In genomic region chr14:30048049-30048448, GRCm38 (mm10) we compare ENCODE assay signal across 15 mouse cellular contexts. TPM values are rescaled to one million over a fixed set of nuclear protein-coding genes. Genes with fewer than 3 reads are reported as not detected.
DNase-seq lines count a peak whose midpoint lies in the region; ATAC-seq and TF ChIP-seq lines count a peak whose summit lies in the region.
"Had no signal": no experiment of that assay in that cellular context is flagged by ENCODE, and none has a peak within 500 bp of the region (broad histone marks: within the 10 kb centered on the region; RNA-seq: fewer than 3 reads in every experiment).

No protein-coding gene starts in this region.

- no peak for ATAC-seq in hindbrain, postnatal 0 days
- no peak for ATAC-seq in hindbrain, embryonic 14.5 days (ENCODE audit: low FRiP score)
- ATAC-seq in midbrain, postnatal 0 days (ENCODE audit: low FRiP score): no peak
- ATAC-seq in midbrain, embryonic 13.5 days: no peak
- ATAC-seq in midbrain, embryonic 11.5 days (ENCODE audit: low FRiP score): no peak
- ATAC-seq: forebrain, postnatal 0 days had no signal

- no peaks in the 10 kb centered on the region for H3K27me3 ChIP-seq in hindbrain, postnatal 0 days (ENCODE audit: insufficient read depth, low read length)
- H3K27me3 ChIP-seq in hindbrain, embryonic 14.5 days (ENCODE audit: control insufficient read depth, insufficient read depth, low read length): no peaks in the 10 kb centered on the region
- no peaks in the 10 kb centered on the region for H3K27me3 ChIP-seq in midbrain, postnatal 0 days (ENCODE audit: insufficient read depth, low read length)
- H3K27me3 ChIP-seq in midbrain, embryonic 13.5 days: no peaks in the 10 kb centered on the region
- no peaks in the 10 kb centered on the region for H3K27me3 ChIP-seq in midbrain, embryonic 11.5 days (ENCODE audit: control insufficient read depth, insufficient read depth, low read length)
- H3K27me3 ChIP-seq: hindbrain, embryonic 15.5 days; neural tube, embryonic 15.5 days had no signal

- no peak overlapping the region for H3K4me2 ChIP-seq in hindbrain, postnatal 0 days (ENCODE audit: low read depth, low read length)
- H3K4me2 ChIP-seq in hindbrain, embryonic 14.5 days (replicated peaks): no peak overlapping the region
- no peak overlapping the region for H3K4me2 ChIP-seq in midbrain, postnatal 0 days (ENCODE audit: low read depth, low read length, poor library complexity, severe bottlenecking)
- H3K4me2 ChIP-seq in midbrain, embryonic 13.5 days (replicated peaks): no peak overlapping the region
- no peak overlapping the region for H3K4me2 ChIP-seq in midbrain, embryonic 11.5 days
- H3K4me2 ChIP-seq: hindbrain, embryonic 15.5 days; neural tube, embryonic 15.5 days had no signal

- peak; percentile 36; the same call in 1 of the 2 replicates for TF ChIP-seq CTCF in hindbrain, postnatal 0 days (IDR thresholded peaks at IDR 0.05; ENCODE audit: low read depth)
- TF ChIP-seq CTCF in midbrain, postnatal 0 days (IDR thresholded peaks at IDR 0.05): peak; percentile 46

- 93% methylated on average over 3 of the region's 3 CpGs for WGBS in hindbrain, postnatal 0 days
- WGBS in hindbrain, embryonic 14.5 days: 82% methylated on average over 3 of the region's 3 CpGs
- 93% methylated on average over 3 of the region's 3 CpGs for WGBS in midbrain, postnatal 0 days
- WGBS in midbrain, embryonic 13.5 days: 89% methylated on average over 3 of the region's 3 CpGs
- WGBS in midbrain, embryonic 11.5 days: 80% methylated on average over 3 of the region's 3 CpGs

- no peaks in the 10 kb centered on the region for H3K4me1 ChIP-seq in hindbrain, postnatal 0 days (ENCODE audit: insufficient read depth, low read length)
- no peaks in the 10 kb centered on the region for H3K4me1 ChIP-seq in hindbrain, embryonic 14.5 days (replicated peaks; ENCODE audit: control insufficient read depth, insufficient read depth, low read length)
- H3K4me1 ChIP-seq in midbrain, postnatal 0 days (ENCODE audit: insufficient read depth, low read length): no peaks in the 10 kb centered on the region
- H3K4me1 ChIP-seq in midbrain, embryonic 13.5 days (replicated peaks): no peaks in the 10 kb centered on the region
- H3K4me1 ChIP-seq in ES-E14 (ENCODE audit: control insufficient read depth in 2 of 2, insufficient read depth in 2 of 2, low read length in 2 of 2, poor library complexity in 1 of 2): no peaks in the 10 kb centered on the region
- H3K4me1 ChIP-seq in midbrain, embryonic 11.5 days (ENCODE audit: control insufficient read depth, insufficient read depth, low read length): no peaks in the 10 kb centered on the region
- H3K4me1 ChIP-seq: hindbrain, embryonic 15.5 days; neural tube, embryonic 15.5 days had no signal

- DNase-seq in hindbrain, postnatal 0 days (ENCODE audit: low spot score): no peak
- no peak for DNase-seq in hindbrain, embryonic 14.5 days (ENCODE audit: low spot score)
- DNase-seq in midbrain, postnatal 0 days (ENCODE audit: low spot score): no peak
- no peak for DNase-seq in ES-E14 (ENCODE audit: low read depth, low spot score)
- peak; percentile 32 for DNase-seq in induced T-regulatory cell, adult 2 months (ENCODE audit: low read depth)
- DNase-seq in urinary bladder, postnatal 4 days (ENCODE audit: low spot score in 2 of 2): no peak
- no peak for DNase-seq in midbrain, embryonic 11.5 days (ENCODE audit: low spot score, missing footprints)
- DNase-seq: cerebellum, adult 18-20 months; forebrain, postnatal 0 days; gastrocnemius, postnatal 25 days; right cerebral cortex, adult 18-20 months had no signal

- in situ Hi-C loops in ES-E14 (cut with MboI; ENCODE audit: low sequenced_read_pairs in 2 of 2, unreplicated experiment in 2 of 2): no loop called here

- no peaks in the 10 kb centered on the region for H3K9me3 ChIP-seq in hindbrain, postnatal 0 days (ENCODE audit: low read length)
- H3K9me3 ChIP-seq in hindbrain, embryonic 14.5 days (ENCODE audit: control insufficient read depth, low read length): no peaks in the 10 kb centered on the region
- no peaks in the 10 kb centered on the region for H3K9me3 ChIP-seq in midbrain, postnatal 0 days (ENCODE audit: low read length)
- no peaks in the 10 kb centered on the region for H3K9me3 ChIP-seq in midbrain, embryonic 13.5 days
- H3K9me3 ChIP-seq in ES-E14 (ENCODE audit: control insufficient read depth, insufficient read depth, low read depth, low read length): no peaks in the 10 kb centered on the region
- no peaks in the 10 kb centered on the region for H3K9me3 ChIP-seq in midbrain, embryonic 11.5 days (ENCODE audit: control insufficient read depth, low read length)
- H3K9me3 ChIP-seq: hindbrain, embryonic 15.5 days; neural tube, embryonic 15.5 days had no signal

- H3K4me3 ChIP-seq in hindbrain, postnatal 0 days (ENCODE audit: low read length): no peak overlapping the region
- H3K4me3 ChIP-seq in hindbrain, embryonic 14.5 days (replicated peaks; ENCODE audit: low read length): no peak overlapping the region
- H3K4me3 ChIP-seq in midbrain, postnatal 0 days (ENCODE audit: low read depth, low read length): no peak overlapping the region
- H3K4me3 ChIP-seq in midbrain, embryonic 13.5 days (replicated peaks): no peak overlapping the region
- no peak overlapping the region for H3K4me3 ChIP-seq in ES-E14 (ENCODE audit: insufficient read depth in 1 of 2, low read depth in 1 of 2, low read length in 2 of 2, poor library complexity in 1 of 2, severe bottlenecking in 1 of 2)
- no peak overlapping the region for H3K4me3 ChIP-seq in midbrain, embryonic 11.5 days (ENCODE audit: low read depth, low read length)
- H3K4me3 ChIP-seq: erythroblast, embryonic 14.5 days; hindbrain, embryonic 15.5 days; neural tube, embryonic 15.5 days had no signal

- no peak overlapping the region for H3K9ac ChIP-seq in hindbrain, postnatal 0 days (replicated peaks; ENCODE audit: low read length)
- no peak overlapping the region for H3K9ac ChIP-seq in hindbrain, embryonic 14.5 days
- no peak overlapping the region for H3K9ac ChIP-seq in midbrain, postnatal 0 days (replicated peaks; ENCODE audit: low read length, poor library complexity, severe bottlenecking)
- H3K9ac ChIP-seq in midbrain, embryonic 13.5 days (replicated peaks): no peak overlapping the region
- H3K9ac ChIP-seq in ES-E14 (ENCODE audit: insufficient read depth, low read depth, low read length, poor library complexity, severe bottlenecking): no peak overlapping the region
- no peak overlapping the region for H3K9ac ChIP-seq in midbrain, embryonic 11.5 days (ENCODE audit: low read length)
- H3K9ac ChIP-seq: forebrain, postnatal 0 days; hindbrain, embryonic 15.5 days; neural tube, embryonic 15.5 days had no signal

- no peaks in the 10 kb centered on the region for H3K36me3 ChIP-seq in hindbrain, postnatal 0 days (ENCODE audit: insufficient read depth, low read length)
- no peaks in the 10 kb centered on the region for H3K36me3 ChIP-seq in hindbrain, embryonic 14.5 days (replicated peaks; ENCODE audit: control insufficient read depth, insufficient read depth)
- peaks cover 47% of the 10 kb centered on the region for H3K36me3 ChIP-seq in midbrain, postnatal 0 days (ENCODE audit: insufficient read depth, low read length)
- H3K36me3 ChIP-seq in midbrain, embryonic 13.5 days: 0 out of 2 replicates have a peak, but pooled peaks cover 4% of the 10 kb centered on the region
- no peaks in the 10 kb centered on the region for H3K36me3 ChIP-seq in ES-E14 (ENCODE audit: control insufficient read depth, insufficient read depth, low read length, poor library complexity, severe bottlenecking)
- H3K36me3 ChIP-seq in midbrain, embryonic 11.5 days (ENCODE audit: control insufficient read depth, insufficient read depth, low read length): no peaks in the 10 kb centered on the region

- no peak overlapping the region for H3K27ac ChIP-seq in hindbrain, postnatal 0 days
- H3K27ac ChIP-seq in hindbrain, embryonic 14.5 days: no peak overlapping the region
- H3K27ac ChIP-seq in midbrain, postnatal 0 days (ENCODE audit: low read depth, low read length): no peak overlapping the region
- no peak overlapping the region for H3K27ac ChIP-seq in midbrain, embryonic 13.5 days
- no peak overlapping the region for H3K27ac ChIP-seq in ES-E14 (ENCODE audit: insufficient read depth, low read depth, low read length, poor library complexity, severe bottlenecking)
- H3K27ac ChIP-seq in midbrain, embryonic 11.5 days (ENCODE audit: low read depth, low read length): no peak overlapping the region
- H3K27ac ChIP-seq: hindbrain, embryonic 15.5 days; neural tube, embryonic 15.5 days had no signal

TF ChIP-seq in ES-E14, 5 proteins besides CTCF, POLR2A, EP300 and RAD21:
- TF ChIP-seq ZC3H11A (IDR thresholded peaks at IDR 0.05; ENCODE audit: borderline replicate concordance, low read depth, low read length): peak; percentile 17; the same call in 1 of the 2 replicates
- no peak for TF ChIP-seq CHD2 (IDR thresholded peaks at IDR 0.05; ENCODE audit: low read depth, low read length)

RNA-seq across cellular contexts. Expression of gene Chdh, which starts 39.2 kb away (rescaled TPM):
- 1.3 TPM in 2 replicates for total RNA-seq in hindbrain, postnatal 0 days (2014; rRNA removed)
- 0.30 and 0.58 TPM in 2 replicates for polyA plus RNA-seq in hindbrain, postnatal 0 days (2015; fragmentation: Nextera tagmentation; extraction: Ambion mirVana)
- polyA plus RNA-seq in hindbrain, embryonic 14.5 days (2014; fragmentation: Nextera tagmentation; extraction: Ambion mirVana): 0.60 and 0.64 TPM in 2 replicates
- total RNA-seq in midbrain, postnatal 0 days (2014; rRNA removed): 1.6 and 2.5 TPM in 2 replicates
- polyA plus RNA-seq in midbrain, postnatal 0 days (2015; fragmentation: Nextera tagmentation; extraction: Ambion mirVana): 0.34 and 0.65 TPM in 2 replicates
- 0.26 and 0.28 TPM in 2 replicates for polyA plus RNA-seq in midbrain, embryonic 13.5 days (2015; fragmentation: Nextera tagmentation; extraction: Ambion mirVana)
- total RNA-seq in ES-E14 (2012; rRNA removed): 0.11 and 0.36 TPM in 2 replicates
- polyA plus RNA-seq in midbrain, embryonic 11.5 days (2014; fragmentation: Nextera tagmentation; extraction: Ambion mirVana): 0.04 TPM in 2 replicates
- polyA plus RNA-seq: erythroblast, embryonic 14.5 days had no signal

RNA-seq across cellular contexts. Expression of gene Il17rb, which starts 39.4 kb away (rescaled TPM):
- total RNA-seq in hindbrain, postnatal 0 days (2014; rRNA removed): 0.18 and 0.58 TPM in 2 replicates
- polyA plus RNA-seq in hindbrain, postnatal 0 days (2015; fragmentation: Nextera tagmentation; extraction: Ambion mirVana): 0.86 and 0.94 TPM in 2 replicates
- 1.7 and 2.7 TPM in 2 replicates for polyA plus RNA-seq in hindbrain, embryonic 14.5 days (2014; fragmentation: Nextera tagmentation; extraction: Ambion mirVana)
- 1.7 and 1.9 TPM in 2 replicates for total RNA-seq in midbrain, postnatal 0 days (2014; rRNA removed)
- 1.3 and 1.8 TPM in 2 replicates for polyA plus RNA-seq in midbrain, postnatal 0 days (2015; fragmentation: Nextera tagmentation; extraction: Ambion mirVana)
- polyA plus RNA-seq in midbrain, embryonic 13.5 days (2015; fragmentation: Nextera tagmentation; extraction: Ambion mirVana): 0.80 and 1.1 TPM in 2 replicates
- 0.62 and 0.69 TPM in 2 replicates for total RNA-seq in ES-E14 (2012; rRNA removed)
- 0.93 and 1.0 TPM in 2 replicates for polyA plus RNA-seq in midbrain, embryonic 11.5 days (2014; fragmentation: Nextera tagmentation; extraction: Ambion mirVana)
- polyA plus RNA-seq: erythroblast, embryonic 14.5 days had no signal
